Mouse (Mus musculus): Measurements from ENCODE around the gene Slc22a12.

Gene Slc22a12

DNA sequence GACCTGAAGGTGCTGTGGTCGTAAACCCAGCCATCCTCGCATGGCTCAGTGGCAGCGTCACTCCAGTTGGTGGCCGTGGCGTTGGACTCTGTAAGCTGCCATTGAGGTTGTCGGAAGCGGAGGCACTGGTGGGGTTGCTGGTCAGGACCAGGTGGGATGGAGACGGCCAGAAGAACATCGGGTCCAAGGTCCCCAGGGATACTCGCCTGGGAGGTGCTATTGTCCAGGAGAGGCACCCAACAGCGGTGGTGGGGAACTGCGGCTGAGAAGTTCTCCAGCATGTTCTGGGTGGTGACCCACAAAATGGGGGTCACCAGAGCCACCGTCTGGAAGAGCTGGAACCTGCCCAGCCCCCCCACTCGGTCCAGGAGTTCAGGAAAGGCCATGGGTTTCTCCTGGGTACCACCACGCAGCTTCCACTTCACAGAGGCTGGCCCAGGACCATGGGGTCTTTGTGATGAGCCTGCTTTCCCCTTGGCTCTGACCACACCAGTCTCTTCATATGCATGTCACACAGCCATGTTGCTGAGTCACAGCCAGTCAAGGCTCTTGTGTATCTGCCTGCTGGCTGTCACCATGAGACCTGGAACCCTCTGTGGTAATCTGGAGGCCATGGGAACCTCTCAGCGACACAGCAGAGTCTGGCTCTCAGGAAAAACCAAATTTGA is at the start of gene Slc22a12:
Slc22a12 (minus strand) TSS at position 666 of the 668 bp plus-strand sequence.
- peak; percentile 37 to 55 for DNase-seq

DNA sequence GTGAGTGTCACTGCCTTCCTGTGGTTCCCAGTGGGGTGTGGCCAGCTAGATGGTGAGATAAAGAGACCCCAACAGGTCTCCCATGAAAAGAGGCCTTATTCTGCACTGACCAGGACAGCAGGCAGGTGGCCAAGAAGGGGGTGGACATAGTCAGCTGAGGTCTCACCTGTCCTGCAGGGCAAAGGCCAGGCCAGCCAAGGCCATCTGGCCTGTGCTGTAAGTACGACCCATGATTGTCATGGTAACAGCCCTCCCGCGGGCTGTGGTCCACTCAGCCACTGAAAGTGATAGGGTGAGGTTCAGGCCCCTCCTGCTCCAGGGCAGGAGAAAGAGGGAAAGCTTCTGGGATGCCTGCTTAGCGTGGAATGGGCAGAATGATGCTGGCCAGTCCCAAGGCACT is 29.2 kb upstream of the Slc22a12 start:
- DNase-seq = peak; percentile 43 to 63

DNA sequence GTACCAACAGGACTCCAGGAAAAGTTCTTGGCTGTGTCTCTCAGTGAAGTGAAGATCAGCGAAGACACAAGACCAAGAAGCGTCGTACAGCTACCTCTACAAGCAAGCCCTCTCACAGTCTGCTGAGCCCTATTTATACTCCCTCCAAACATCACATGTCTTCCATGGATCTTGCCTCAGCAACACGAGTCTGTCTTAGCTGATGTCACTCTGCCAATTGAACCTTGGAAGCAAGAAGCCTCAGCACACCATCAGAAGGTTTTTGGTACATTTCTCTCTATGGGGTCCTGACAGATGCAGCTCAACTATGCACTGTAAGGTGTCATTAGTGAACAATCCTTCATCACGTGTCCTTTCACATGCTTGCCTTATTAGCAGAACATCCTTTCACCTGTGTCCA is 28.6 kb upstream of the Slc22a12 start:
- peak; percentile 45 to 46 for DNase-seq

DNA sequence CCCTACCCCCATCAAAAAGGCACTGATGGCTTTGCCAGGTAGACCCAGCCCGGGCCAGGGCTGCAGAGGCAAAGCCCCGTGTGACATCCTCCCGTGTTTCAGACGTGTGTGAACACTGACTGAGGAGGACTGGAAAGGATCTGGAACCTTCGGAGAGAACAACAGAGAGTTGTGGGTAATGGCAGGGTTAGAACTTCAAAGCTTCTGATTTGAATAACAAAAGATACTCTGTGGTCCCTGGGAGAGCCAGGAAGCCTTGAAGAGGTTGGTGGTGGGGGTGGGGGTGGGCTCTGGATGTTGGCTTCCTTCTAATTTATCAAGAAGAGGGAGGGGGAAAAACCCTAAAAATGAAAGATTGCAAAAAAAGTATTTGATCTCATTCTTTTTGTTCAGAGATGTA is 26.7 kb upstream of the Slc22a12 start:
- no peak for DNase-seq

DNA sequence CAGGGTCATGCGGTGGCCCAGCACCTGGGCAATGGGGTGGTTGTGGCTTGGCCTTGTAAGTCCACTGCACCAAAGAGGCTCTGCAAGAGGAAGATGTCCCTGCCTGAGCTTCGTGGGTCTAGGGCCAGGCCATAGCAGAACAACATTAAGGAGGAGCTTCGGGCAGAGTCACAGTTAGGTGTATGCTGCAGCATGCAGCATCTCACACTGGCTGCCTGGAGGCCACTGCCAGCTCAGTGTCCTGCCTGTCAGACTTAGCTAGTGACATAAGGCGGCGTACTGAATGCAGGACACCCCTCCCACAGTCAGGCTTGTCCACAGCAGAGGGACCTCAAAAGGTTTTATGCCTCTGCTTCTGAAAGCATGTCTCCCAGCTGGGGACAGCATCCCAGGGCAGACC is 26.2 kb upstream of the Slc22a12 start:
- no peak for DNase-seq

DNA sequence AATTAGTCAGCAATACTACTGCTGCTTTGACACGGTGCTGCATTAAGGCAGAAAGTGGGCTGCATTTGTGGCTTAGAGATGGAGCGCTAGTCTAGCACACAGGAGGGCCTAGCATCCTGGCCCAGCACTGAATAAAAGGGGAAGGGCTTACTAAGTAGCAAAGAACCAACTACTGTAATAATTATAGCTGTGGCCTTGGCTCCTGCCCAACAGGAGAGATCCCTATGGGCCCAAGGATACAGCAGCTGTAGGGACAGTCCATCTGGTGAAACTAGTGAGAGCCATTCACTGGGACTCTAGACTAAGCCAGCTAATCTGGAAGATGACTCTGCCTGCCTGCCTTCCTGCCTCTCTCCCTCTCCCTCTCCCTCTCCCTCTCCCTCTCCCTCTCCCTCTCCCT is 23.6 kb upstream of the Slc22a12 start:
- DNase-seq = no peak

DNA sequence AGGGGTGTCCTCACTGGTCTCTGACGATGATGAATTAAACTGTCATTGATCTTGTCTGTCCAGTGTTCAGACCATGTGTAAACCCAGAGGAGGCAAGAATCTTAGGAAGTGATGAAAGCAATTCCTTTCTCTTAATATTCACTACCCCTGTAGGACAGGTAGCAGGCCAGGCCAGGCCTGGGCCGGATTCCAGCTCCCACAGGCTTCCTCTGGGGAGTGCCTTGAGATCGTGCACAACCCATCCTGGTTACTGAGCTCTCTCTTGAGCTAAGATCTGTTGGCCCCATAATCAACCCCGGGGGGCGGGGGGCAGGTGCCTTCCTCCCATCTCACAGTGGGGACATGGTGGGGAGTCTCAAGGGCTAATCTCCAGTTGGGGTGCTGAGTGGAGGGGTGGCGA is 22.3 kb upstream of the Slc22a12 start:
- no peak for DNase-seq

DNA sequence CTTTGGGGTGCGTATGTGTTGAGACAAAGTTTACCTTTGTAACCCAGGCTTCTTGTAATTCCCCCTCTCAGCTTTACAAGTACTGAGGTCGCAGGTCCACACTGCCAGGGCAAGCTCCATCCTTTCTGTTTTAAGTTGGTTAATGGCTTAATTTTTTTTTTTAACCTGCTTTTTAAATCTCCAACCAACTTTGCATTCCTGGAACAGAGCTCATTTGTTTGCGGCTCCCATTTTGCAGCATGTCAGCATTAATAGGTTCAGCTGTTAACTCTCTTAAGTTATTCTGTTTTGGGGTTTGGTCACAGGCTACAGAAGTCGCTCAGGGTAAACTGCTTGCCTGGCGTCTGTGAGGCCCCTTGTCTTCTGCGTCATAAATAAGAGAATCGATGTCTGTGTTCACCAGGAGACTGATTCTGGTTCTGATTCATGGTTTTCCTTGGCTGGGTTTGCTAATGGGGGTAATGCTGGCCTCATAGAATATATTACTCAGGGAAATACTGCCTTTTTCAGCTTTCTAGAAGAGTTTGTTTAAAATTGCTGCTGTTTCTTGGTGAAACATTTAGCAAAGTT is 17.5 kb upstream of the Slc22a12 start:
- DNase-seq = peak in 1 of 2 experiments; percentile 26

DNA sequence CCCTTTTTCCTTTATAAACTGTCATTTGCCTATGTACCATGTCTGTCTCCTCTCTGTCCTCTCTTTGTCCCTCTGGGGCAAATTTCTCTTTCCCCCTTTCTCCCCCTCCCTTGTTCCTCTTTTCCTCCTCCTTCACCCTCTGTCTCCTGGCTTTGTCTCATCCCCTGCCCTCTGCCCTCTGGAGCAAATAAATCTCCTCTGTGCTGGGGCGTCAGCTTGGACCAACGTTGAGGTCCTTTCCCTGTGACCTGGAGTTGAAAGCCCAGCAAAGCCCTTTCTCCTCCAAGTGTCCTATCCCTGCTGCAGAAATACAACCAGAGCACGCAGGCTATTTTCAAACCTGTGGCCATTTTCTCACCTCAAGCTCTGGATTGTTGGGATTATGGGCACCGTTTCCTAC is 16.7 kb upstream of the Slc22a12 start:
- peak in 1 of 2 experiments; percentile 21 for DNase-seq

DNA sequence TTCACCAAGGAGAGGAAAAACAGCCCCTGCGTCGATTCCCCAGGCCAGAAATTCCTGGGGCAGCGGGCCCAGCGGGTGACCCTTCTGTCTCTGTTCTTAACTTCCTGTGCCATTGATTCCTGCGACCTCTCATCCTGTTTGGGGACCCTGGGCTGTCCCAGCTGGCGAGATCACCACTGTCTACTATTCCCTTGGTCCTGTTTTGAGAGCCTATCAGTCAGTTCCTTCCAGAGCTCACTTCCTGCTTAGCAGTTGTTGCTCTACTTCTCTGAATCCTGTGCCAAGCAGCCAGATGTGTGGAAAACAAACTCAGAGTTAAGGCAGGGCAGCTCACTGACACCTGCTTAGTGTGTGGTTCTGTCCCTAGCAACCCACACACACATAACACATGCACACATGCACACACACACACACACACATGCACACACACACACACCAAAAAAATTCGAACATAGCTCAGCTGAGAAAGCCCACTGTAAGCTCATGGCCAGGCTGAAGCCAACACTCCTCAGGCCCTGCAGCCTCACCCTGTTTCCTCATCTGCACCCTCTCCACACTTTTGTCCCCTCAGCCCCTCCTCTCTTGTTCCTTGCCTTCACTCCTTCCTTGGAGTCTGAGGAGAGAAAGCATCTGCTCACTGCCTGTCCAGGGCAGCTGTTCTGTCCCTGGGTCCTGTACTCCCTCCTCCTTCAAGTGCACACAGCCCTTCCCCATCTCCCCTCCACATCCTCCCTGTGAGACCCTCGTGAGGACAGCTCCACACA is 11.2 kb upstream of the Slc22a12 start:
- peak; percentile 31 to 51 for DNase-seq

DNA sequence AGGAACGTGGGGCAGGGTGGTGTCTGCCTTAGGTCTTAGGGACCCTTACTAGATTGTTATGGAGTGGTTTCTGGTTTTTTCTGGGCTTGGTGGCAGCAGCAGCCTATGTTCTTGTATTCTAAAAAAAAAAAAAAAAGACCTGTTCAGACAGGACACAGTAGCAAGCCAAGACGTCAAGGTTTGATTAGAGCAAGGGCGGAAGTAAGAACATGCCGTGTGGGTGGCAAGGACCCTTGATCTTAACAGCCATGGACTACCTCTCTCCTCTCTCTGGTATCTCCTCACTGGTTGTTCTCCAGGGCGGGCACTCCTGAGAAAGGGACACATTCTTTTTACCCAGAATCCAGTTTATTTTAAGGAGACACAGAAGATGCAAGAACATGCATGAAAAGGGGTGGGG is 10.3 kb upstream of the Slc22a12 start:
- DNase-seq = no peak

DNA sequence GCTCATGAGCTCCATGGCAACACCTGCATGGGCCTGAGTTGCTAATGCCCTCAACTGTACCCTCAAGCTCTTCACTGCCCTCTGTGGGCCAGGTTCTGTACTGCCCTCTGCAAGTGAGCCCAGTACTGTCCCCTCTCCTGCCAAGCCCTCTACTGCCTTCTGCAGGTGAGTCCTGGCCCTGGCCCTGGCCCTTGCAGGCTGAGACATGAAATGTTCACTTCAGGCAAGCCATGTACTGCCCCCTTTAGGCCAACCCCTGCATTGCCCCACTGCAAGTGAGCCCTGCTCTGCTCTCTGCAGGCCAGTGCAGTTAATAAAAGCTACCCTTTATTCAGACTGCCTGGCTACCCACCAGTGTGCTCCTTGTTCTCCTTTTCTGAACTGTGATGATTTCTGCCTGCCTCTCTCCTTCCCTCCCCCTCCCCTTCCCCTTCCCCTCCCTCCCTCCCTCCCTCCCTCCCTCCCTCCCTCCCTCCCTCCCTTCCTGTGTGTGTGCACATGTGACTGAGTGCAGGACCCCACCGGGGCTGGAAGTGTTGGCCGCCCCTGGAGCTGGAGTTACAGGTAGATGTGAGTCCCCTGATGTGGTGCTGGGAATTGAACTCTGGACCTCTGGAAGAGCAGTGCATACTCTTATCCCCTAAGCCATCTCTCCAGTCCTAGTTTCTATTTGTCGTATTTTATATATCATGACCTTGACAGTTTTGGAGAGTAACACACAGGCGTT is 9.6 kb upstream of the Slc22a12 start:
- DNase-seq = peak; percentile 88 to 93

DNA sequence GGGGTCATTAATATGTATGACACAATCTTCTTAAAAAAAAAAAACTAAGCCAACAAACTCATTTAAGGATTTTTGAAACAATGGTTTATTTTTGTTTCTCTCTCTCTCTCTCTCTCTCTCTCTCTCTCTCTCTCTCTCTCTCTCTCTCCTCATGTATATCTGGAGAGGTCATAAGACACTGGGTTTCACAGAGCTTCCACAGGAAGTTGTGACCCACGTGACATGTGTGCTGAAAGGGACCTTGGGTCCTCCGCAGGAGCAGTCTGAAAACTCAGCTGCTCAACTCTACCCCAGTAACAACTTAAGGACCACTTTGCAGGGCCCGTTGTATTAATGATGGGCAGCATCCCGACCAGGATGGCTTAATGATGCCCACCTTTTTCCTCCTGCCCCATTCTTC is 8.4 kb upstream of the Slc22a12 start:
- DNase-seq = no peak

DNA sequence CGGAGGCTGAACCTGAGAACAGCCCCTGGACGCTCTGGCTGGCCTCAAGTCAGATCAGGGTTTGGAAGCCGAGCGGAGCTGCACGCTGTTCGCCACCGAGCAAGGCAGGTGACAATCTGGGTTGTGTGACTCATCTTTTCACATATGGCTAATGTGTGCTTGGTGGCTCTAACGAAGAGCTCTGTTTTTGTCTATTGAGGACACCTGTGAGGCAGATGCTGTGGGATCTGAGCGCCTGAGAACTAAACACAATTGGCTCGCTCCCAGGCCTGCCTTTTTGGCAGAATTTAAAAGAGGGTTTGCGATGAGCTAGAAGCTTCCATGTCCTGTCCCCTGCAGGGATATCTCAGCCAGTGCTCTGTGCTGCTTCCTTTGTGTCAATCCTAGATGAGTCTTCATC is 6.7 kb upstream of the Slc22a12 start:
- no peak for DNase-seq

DNA sequence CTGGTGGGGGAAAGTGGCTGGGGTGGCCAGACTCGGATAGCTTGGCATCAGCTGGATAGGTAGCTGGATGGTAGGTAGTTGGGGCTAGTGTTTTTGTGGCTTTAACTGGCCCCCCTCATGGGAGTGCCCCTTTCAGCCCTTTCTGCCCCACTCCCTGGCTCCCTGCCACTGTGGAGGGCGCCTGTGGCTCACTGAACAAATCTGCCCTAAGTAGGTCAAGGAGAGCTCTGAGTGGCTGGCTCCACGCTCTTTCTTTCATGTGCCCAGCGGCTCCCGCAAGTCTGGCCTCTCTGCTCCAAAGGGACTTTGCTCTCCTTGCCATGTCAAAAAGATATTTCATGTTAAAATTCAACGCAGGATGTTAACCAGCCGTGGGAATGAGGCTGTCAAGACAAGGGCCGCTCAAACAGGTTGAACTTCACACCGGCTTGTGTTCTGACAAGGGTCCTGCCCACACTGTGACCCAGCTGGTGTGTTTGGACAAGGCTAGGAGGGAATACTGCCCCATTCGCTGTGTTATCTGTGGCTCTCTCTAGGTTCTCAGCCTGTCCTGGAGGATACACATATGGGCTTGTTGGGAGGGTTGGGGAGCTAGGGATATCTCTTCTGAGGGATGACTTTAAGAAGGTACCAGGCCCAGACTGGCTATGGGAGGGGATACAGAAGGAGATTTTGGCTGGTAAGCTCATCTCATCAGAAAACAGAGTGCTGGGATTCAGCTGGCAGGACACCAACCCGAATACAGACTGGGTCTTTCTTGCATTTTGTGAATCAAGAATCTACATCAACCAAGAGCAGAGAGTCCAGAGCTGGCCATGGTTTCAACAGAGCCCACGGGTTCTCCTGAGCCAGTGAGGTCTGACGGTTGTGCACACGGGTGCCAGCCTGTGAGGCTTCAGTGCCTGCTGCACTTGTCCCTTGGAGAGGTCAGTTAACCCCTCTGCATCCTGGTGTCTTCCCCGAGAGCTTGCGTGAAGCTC is 5.9 kb upstream of the Slc22a12 start:
- peak; percentile 86 to 92 for DNase-seq

DNA sequence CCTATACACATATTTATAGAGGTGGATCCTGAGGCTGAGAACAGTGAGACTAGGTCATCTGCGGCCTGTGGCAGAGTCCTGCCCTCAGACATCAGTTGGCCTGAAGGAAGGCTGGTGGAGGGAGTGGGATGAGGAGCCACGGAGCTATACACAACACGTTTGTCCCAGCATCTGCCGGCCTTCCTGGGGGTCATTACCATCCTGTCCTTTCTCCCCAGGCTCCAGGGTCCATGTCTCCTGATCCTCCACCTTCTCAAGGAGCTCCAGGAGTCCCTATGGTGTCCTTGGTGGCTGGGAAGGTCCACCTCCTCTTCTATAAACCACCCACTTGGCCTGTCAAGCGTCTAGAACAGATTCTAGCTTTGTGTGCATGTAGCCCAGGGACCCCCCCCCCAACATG is 5.0 kb upstream of the Slc22a12 start:
- DNase-seq = no peak

DNA sequence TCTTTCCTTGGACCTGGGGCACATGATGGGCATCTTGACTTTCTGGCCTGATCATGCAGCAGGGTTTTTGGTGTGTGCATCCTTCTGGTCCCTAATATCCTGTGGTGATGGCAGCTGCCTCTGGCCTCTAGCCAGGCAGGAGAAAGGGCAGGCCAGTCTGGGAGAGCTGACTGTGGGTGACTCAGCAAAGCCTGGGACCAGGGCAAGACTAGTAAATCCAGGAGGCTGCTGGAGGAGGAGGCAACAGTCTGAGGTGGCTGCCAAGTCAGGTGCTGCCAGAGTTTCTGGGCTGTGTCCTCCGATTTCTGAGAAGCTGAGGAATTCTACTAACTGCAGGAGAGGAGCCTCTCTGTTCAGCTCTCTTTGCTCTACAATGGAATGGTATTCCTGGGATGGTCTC is 3.3 kb upstream of the Slc22a12 start:
- peak; percentile 91 to 92 for DNase-seq

DNA sequence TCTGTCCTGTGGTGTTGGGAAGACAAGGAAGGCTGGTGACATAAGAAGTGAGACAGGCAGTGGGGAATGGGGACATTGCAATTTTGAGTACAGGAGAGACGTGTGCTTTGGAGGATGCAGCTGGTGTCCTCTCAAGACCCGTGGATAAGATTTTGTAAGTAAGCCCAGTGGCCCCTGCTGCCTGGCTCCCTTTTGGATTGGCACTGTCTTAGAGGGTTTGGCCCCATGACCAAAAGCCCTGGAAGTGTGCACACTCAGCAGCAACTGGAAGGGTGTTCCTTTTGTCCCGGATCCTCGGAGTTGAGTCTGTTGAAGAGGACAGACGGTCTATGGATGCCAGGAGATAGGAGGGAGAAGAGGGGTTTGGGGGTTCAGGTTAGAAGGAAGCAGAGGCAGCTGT is 2.6 kb upstream of the Slc22a12 start:
- DNase-seq = no peak

DNA sequence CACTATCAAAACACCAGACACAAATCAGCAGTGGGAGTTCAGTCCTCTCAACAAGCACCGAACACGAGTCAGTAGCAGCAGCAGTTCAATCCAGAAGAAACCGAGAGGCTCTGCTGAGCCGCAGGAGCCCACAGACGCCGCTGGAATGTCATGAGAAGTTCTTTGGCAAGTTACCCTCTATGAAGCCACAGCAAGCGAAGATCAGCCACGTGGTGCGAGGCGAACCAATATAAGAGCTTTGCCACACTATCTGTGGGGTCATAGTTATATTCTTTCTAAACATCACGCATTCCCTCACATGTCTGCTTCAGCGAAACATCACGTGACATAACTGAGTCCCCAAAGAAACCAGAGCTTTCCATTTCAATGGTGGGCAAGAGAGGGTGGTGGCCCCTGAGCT is 1.9 kb upstream of the Slc22a12 start:
- peak; percentile 23 for DNase-seq

DNA sequence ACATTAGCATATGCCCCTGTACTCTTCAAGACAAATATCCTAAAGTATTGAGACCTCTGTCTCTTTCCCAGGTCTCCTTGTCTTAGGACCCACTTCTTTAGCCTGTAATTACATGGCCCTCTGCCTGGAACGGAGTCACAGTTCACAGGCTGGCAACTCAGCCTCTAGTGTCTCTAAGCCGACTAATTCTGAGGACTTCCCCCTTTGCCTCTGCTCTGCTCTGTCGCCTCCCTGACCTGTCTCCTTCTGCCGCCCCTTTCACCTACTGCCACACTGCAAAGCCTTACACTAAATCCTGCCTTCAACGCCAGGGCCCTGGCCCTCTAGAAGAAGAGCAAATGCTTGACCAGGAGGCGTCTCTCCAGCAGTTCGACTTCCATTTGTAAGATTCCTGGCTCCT is 686 bp upstream of the Slc22a12 start:
- DNase-seq = peak; percentile 42 to 46

DNA sequence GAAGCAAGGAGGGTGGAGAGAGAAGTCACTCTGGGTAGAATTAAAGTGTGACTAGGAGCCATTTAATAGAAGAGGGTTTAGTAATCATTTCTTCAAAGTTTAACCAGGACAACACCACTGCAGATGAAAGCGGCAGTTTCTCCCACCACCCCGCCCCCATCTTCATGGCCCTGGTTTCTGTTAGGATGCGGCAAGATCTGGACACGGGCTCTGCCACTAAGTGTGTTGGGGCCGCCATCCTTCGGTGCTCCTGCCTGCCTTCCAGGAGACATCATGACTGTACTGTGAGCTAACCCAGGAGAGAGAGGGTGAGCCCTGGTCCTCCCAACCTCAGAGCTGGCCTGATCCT is 177 bp upstream of the Slc22a12 start:
- DNase-seq = peak in 1 of 2 experiments; percentile 70

DNA sequence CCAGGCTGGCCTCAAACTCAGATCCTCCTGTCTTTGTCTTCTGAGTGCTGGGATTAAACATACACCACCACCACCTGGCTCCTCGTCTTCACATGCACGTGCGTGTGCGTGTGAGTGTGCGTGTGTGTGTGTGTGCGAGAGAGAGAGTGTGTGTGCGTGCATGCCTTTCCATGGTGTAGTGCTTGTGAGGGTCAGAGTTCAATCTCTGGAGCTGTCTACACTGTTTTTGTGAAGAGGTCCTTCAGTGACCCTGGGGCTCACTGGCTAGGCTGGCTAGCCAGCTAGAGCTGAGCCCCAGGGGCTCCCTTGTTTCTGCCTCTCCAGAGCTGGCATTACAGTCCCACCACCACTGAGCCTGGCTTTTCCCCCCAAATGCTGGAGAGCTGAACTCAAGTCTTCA is 1.3 kb downstream of the Slc22a12 start:
- peak; percentile 25 to 39 for DNase-seq

Measured in kidney, adult 8-10 months (tissue).